Mouse (Mus musculus): ENCODE results near the gene Arfip1. TPM values are rescaled to one million over a fixed set of nuclear protein-coding genes. Genes with fewer than 3 reads are reported as not detected.
A peak's percentile ranks its signal among the peaks of the same experiment; 100 is the strongest.

Arfip1 gene
- total RNA-seq, 2 experiments from 2014 or later, result 58.1 to 91.4 TPM

GRCm38 (mm10) chr3:84497718-84498117, 84.7 kb downstream of the Arfip1 start:
- ATAC-seq (ENCODE audit: poor library complexity, severe bottlenecking), result no peak

- no peak for ATAC-seq (ENCODE audit: poor library complexity, severe bottlenecking)
Measured at GRCm38 (mm10) chr3:84492657-84493056, 89.8 kb downstream of the Arfip1 start.

GRCm38 (mm10) chr3:84492148-84492547, 90.3 kb downstream of the Arfip1 start:
- ATAC-seq (ENCODE audit: poor library complexity, severe bottlenecking), result peak; percentile 47; the same call in 1 of the 2 replicates

DNA sequence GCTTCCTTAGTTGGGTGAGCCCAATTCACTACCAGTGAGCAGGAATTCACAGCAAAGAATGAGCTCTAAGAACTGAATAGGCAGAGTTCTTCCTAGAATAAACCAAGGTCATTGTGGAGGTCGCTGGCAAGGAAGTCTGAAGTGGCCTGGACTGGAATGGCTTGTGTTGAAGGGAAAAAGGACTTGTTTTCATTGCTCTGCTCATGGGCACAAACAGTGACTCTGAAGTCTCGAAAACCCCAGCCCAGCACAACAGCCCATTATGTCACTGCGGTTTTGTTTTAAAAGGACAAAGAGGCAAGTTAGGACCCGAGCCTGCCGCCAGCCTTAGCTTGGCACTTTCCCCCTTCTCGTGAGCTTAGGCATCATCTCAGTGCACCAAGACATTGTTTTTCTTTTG, 93.7 kb downstream of the Arfip1 start:
- no peak for ATAC-seq (ENCODE audit: poor library complexity, severe bottlenecking)

GRCm38 (mm10) chr3:84484891-84485290, 97.5 kb downstream of the Arfip1 start:
- no peak for ATAC-seq (ENCODE audit: poor library complexity, severe bottlenecking)

DNA sequence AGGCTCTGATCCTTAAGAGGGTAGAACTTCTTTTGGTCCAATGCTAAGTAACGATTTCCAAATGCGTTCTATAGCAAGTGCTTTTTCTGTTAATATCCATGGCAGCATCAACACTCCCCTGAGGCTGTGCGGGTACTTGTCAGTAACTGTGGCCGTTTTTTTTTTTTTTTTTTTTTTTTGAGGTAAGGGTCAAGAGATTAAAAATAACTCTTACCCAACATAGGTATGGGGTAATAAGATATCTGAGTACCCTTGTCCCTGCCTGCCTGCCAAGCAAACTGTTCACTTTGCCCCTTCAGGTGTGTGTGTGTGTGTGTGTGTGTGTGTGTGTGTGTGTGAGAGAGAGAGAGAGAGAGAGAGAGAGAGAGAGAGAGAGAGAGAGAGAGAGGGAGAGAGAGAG, 98.1 kb downstream of the Arfip1 start:
- no peak for ATAC-seq (ENCODE audit: poor library complexity, severe bottlenecking)

- ATAC-seq (ENCODE audit: poor library complexity, severe bottlenecking), result no peak
Measured at GRCm38 (mm10) chr3:84482121-84482520, 100.3 kb downstream of the Arfip1 start.

- peak; percentile 17; the same call in 1 of the 2 replicates for ATAC-seq (ENCODE audit: poor library complexity, severe bottlenecking)
Measured at GRCm38 (mm10) chr3:84481104-84481503, 101.3 kb downstream of the Arfip1 start.

DNA sequence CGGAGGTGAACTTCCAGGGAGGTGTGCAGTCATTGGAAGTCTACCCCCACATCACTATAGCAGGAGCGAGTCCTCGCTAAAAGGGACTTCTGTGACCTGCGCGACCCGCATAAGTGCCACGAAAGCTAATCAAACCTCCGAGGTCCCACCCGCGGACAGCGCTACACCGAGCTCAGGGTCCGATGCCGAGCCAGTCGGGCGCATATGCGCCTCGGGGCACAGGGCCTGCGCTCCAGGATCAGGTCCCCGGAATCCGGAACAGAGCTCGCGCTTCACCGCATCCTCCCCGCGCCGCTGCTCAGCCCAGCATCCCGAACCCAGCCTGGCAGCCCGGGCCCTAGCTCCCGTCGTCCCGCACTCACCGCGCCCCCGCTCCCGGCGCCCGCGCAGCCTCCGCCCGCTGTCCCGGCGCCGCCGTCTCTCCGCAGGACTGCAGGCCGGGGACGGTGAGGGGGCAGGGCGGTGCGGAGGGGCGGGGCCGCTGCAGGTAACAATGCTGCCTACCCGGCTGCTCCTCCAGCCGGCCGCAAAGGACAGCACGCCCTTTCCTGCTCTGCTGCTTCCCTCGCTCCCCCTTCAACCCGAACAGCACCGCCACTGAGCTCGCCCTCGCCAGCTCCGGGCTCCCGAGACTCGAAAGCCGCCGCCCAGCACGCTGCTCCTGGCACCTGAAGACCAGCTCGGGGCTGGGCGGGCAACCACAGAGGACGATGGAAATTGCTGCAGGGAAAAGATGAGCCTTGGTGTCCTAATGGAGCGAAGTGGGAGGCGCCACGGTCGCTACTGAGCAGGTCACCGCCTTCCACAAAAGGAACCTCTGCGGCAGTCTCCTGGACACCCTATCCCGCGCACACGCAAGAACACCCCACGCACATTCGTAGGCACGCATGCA, 102.2 kb downstream of the Arfip1 start, which contains the start of gene Fhdc1:
TSS of gene Fhdc1 (minus strand) at position 424 of the 892 bp plus-strand sequence.
- ATAC-seq (ENCODE audit: poor library complexity, severe bottlenecking), result peak; percentile 50

DNA sequence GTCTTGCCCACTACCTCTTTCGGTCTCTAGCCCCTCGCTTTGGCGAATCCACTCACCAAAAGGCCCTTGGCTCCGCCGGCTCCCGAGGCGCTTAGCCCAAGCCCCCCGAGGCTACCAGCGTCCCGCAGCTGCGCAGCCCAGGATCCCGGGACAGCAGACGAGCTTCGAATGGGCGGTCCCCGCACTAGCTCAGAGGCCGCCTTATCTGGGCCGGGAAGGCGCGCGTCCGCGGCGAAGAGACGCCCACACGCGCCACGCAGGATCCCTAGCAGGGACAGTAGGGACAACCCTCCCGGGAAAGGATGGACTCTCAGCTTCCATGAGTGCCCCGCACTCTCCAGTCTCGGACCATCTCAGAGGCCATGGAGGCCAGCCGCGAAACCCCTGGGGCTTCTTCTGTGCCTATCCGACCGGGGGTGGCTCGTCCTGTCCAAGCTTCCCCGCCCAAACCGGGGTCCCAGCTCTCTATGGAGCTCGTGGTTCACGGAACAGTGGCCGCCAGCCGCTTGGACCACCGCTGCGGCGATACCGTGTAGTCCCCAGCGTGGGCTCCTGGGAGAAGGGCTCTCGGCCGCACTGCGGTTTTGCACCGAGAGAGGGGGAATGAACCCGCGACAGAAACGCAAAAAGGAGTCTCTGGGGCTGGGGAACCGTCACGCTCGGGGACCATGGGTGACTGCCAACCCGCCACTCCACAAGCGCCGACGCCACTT, 103.0 kb downstream of the Arfip1 start:
- ATAC-seq (ENCODE audit: poor library complexity, severe bottlenecking), result peak; percentile 55

DNA sequence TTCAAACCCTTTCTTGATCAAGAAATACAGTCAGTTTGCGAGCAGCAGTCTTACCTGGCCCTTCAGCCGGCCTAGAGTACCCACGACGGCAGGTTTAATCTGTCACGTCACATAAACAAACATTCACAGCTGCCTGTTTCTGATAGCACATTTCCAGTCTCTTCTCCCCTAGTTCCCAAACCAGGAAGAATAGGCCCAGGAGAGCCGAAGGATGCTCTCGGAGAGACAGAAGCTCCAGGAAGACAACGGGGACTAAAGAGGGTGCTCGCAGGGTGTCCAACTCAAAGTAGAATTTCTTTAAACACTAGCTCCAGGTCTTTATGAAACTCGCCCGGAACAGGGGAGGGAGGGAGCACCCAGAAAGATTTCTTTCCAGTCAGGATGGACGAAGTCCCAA, 103.5 kb downstream of the Arfip1 start:
- ATAC-seq (ENCODE audit: poor library complexity, severe bottlenecking), result no peak

DNA sequence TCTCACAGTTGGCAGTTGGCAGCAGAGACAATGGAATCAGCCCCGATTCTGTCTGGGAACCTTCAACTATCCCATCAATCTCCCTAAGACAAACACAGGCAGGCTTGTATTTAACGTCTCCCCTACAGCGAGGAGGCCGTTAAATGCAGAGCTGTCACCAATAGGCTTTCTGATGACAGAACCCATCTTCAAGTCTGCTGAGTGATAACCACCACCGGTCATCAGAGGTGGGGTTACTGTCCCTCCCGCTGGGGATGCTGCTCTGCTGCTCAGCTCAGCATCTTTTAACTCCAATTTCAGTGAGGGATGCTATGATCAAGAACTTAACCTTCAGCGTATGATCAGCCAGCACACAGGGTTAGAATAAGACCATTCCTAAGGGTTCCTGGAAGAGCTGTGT, 104.2 kb downstream of the Arfip1 start:
- ATAC-seq (ENCODE audit: poor library complexity, severe bottlenecking), result no peak

GRCm38 (mm10) chr3:84477498-84477897, 104.9 kb downstream of the Arfip1 start:
- ATAC-seq (ENCODE audit: poor library complexity, severe bottlenecking), result no peak

- no peak for ATAC-seq (ENCODE audit: poor library complexity, severe bottlenecking)
Measured at GRCm38 (mm10) chr3:84474981-84475775, 107.2 kb downstream of the Arfip1 start.

- no peak for ATAC-seq (ENCODE audit: poor library complexity, severe bottlenecking)
Measured at GRCm38 (mm10) chr3:84474398-84474797, 108.0 kb downstream of the Arfip1 start.

GRCm38 (mm10) chr3:84472955-84473354, 109.5 kb downstream of the Arfip1 start:
- no peak for ATAC-seq (ENCODE audit: poor library complexity, severe bottlenecking)

GRCm38 (mm10) chr3:84472527-84472926, 109.9 kb downstream of the Arfip1 start:
- ATAC-seq (ENCODE audit: poor library complexity, severe bottlenecking), result no peak

DNA sequence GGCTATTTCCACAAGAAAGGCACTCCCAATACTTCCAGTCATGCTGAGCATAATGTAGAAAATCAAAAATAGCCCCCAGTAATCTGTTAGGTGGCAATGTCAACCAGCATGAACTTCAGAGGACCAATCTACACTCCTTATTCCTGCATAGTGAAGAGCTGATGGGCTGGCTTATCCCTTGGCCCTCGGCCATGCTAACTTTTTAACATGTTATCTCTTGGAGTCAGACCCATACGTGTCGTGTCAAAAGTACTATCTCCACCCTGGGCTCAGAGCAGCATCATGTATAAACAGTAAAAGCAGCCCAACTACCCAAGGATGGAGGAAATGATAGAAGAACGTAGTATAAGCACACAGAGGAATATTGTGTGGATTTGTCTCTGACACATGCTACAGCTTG, 111.3 kb downstream of the Arfip1 start:
- ATAC-seq (ENCODE audit: poor library complexity, severe bottlenecking), result peak; percentile 47

- no peak for ATAC-seq (ENCODE audit: poor library complexity, severe bottlenecking)
Measured at GRCm38 (mm10) chr3:84468111-84468453, 114.3 kb downstream of the Arfip1 start.

DNA sequence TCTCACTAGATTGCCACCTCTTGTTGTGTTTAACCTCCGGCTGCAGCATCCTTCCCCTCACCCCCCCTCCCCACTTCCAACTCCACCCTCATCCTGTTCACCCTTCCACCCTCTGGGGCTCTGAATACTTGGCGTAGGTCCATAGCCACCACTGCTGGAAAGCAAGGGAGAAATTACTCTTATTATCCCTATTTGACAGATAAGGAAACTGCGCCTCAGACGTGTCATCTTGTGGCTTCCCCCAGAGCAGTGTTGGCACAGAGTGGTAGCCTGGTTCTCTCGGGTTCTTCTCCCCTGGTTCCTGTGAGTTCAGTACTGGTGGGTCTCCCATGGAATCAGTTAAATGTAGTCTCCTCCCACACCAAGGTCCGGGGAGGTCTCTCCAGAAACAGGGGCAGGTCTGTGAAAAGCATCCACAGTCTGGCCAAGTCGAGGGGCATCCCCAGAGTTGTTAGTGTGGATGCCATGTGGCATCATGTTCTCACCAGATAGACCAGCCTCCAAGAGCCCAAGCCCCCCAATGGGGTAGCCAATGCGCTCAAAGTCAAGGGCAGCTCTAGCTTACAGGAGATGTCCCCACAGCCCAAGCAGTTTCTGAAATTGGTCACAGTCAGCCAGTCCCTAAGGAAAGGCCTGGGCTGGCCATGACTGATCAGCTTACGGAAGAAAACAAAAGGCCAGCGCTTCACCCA, 114.9 kb downstream of the Arfip1 start:
- ATAC-seq (ENCODE audit: poor library complexity, severe bottlenecking), result no peak
